Mouse (Mus musculus) liver, embryonic 14.5 days (tissue): ENCODE results near the gene Mcts1. TPM values are rescaled to one million over a fixed set of nuclear protein-coding genes. Genes with fewer than 3 reads are reported as not detected.

Experiments
- ATAC-seq: fragments of 200-750 bp; cut with Nextera tagmentation; 2 replicates; pipeline ENCODE4 v1.8.0; 2017; ENCODE audit warnings: moderate number of reproducible peaks, mild to moderate bottlenecking, moderate library complexity; ENCODE audit not compliant: insufficient read depth
- DNase-seq, 3 experiments: peaks; one replicate each; pipeline ENCODE4 v3.0.0-alpha.2; 2012 to 2013; ENCODE audit warnings: low read depth in 3 of 3, low spot score in 3 of 3
- H3K27ac ChIP-seq: fragments of 300-500 bp; sonication (generic); 2 replicates; pipeline ENCODE4 v1.5.1; 2014; ENCODE audit warnings: moderate library complexity, mild to moderate bottlenecking, control low read depth, inconsistent platforms
- H3K27me3 ChIP-seq: fragments of 300-500 bp; sonication (generic); 2 replicates; pipeline ENCODE4 v1.6.1; 2014; ENCODE audit warnings: mild to moderate bottlenecking, low read length, moderate library complexity; ENCODE audit not compliant: control insufficient read depth, insufficient read depth
- H3K36me3 ChIP-seq: fragments of 300-500 bp; sonication (generic); replicated peaks from 2 replicates; pipeline ENCODE4 v1.6.1; 2014; ENCODE audit warnings: low read depth; ENCODE audit not compliant: control insufficient read depth, insufficient read depth
- H3K4me1 ChIP-seq, 2 experiments: fragments of 200-500 bp in 1 of 2; fragments of 300-500 bp in 1 of 2; sonication (generic) in 1 of 2; replicated peaks; 2 replicates each; pipeline ENCODE4 v1.6.1; 2012 to 2014; ENCODE audit warnings: antibody characterized with exemption in 1 of 2, inconsistent platforms in 1 of 2, low read length in 1 of 2; ENCODE audit not compliant: control insufficient read depth in 2 of 2, insufficient read depth in 2 of 2
- H3K4me2 ChIP-seq: fragments of 300-500 bp; sonication (generic); 2 replicates; pipeline ENCODE4 v1.6.1; 2014; ENCODE audit warnings: low read depth, mild to moderate bottlenecking, control low read depth, moderate library complexity
- H3K4me3 ChIP-seq, 2 experiments: fragments of 200-500 bp in 1 of 2; fragments of 300-500 bp in 1 of 2; sonication (generic) in 1 of 2; 2 replicates each; pipeline ENCODE4 v1.5.1; 2012 to 2014; ENCODE audit warnings: low read depth in 2 of 2, low read length in 2 of 2, mild to moderate bottlenecking in 2 of 2, control low read depth in 1 of 2, inconsistent platforms in 1 of 2, moderate library complexity in 1 of 2; ENCODE audit not compliant: insufficient read depth in 1 of 2
- H3K9ac ChIP-seq: fragments of 300-500 bp; sonication (generic); replicated peaks from 2 replicates; pipeline ENCODE4 v1.6.1; 2014; ENCODE audit warnings: mild to moderate bottlenecking, control low read depth, moderate library complexity
- H3K9me3 ChIP-seq: fragments of 300-500 bp; sonication (generic); 2 replicates; pipeline ENCODE4 v1.6.1; 2016; ENCODE audit warnings: low read length, mixed read lengths; ENCODE audit not compliant: control insufficient read depth
- CTCF ChIP-seq: IDR thresholded peaks from 2 replicates; pipeline ENCODE4 v1.5.1; 2016; ENCODE audit warnings: antibody characterized with exemption, low read depth, control low read depth
- EP300 ChIP-seq: IDR thresholded peaks from 2 replicates; pipeline ENCODE4 v1.6.1; 2016; ENCODE audit warnings: antibody characterized with exemption, low read depth
- WGBS: fragments of 180-500 bp; shearing (Covaris S2); extraction: QIAGEN DNeasy Blood & Tissue Kit; methylation state at CpG from one replicate; pipeline ENCODE4 v1.1.7; 2014; ENCODE audit not compliant: insufficient replicate concordance; 5-methylcytosine and 5-hydroxymethylcytosine counted together
- polyA plus RNA-seq, 2 experiments: library from polyadenylated mRNA; depleted of rRNA in 1 of 2; stranded (reverse) in 1 of 2; unstranded in 1 of 2; fragments of >200 nt; fragmentation: Nextera tagmentation in 1 of 2; extraction: Ambion mirVana in 1 of 2; gene quantifications; 2 replicates each; pipeline versions ENCODE4 v1.2.1 to v1.2.3; 2012 to 2014

Gene Mcts1
- polyA plus RNA-seq, 2 experiments = 23.8 to 47.8 TPM

GRCm38 (mm10) chrX:38653181-38653580, 52.8 kb downstream of the Mcts1 start:
- H3K27ac ChIP-seq = no peak overlapping the region
- H3K36me3 ChIP-seq = no peaks in the 10 kb centered on the region
- ATAC-seq (no peak), DNase-seq (no peak)
- TF ChIP-seq EP300 (no peak), CTCF (peak; percentile 47)
- H3K9ac ChIP-seq = no peak overlapping the region
- no peak overlapping the region for H3K4me3 ChIP-seq
- no peaks in the 10 kb centered on the region for H3K4me1 ChIP-seq
- H3K4me2 ChIP-seq = no peak overlapping the region
- WGBS = 68% methylated on average over 1 of the region's 1 CpGs
- H3K27me3 ChIP-seq = no peaks in the 10 kb centered on the region
- H3K9me3 ChIP-seq = no peaks in the 10 kb centered on the region

- DNase-seq (no peak), ATAC-seq (no peak)
- H3K27ac ChIP-seq = no peak overlapping the region
- 63% methylated on average over 5 of the region's 5 CpGs for WGBS
- no peak overlapping the region for H3K4me3 ChIP-seq
- H3K9me3 ChIP-seq = no peaks in the 10 kb centered on the region
- H3K4me2 ChIP-seq = no peak overlapping the region
- no peaks in the 10 kb centered on the region for H3K27me3 ChIP-seq
- no peaks in the 10 kb centered on the region for H3K36me3 ChIP-seq
- no peaks in the 10 kb centered on the region for H3K4me1 ChIP-seq
- TF ChIP-seq CTCF = peak; percentile 67
- no peak for TF ChIP-seq EP300
- no peak overlapping the region for H3K9ac ChIP-seq
Measured at GRCm38 (mm10) chrX:38654681-38655080, 54.3 kb downstream of the Mcts1 start.

DNA sequence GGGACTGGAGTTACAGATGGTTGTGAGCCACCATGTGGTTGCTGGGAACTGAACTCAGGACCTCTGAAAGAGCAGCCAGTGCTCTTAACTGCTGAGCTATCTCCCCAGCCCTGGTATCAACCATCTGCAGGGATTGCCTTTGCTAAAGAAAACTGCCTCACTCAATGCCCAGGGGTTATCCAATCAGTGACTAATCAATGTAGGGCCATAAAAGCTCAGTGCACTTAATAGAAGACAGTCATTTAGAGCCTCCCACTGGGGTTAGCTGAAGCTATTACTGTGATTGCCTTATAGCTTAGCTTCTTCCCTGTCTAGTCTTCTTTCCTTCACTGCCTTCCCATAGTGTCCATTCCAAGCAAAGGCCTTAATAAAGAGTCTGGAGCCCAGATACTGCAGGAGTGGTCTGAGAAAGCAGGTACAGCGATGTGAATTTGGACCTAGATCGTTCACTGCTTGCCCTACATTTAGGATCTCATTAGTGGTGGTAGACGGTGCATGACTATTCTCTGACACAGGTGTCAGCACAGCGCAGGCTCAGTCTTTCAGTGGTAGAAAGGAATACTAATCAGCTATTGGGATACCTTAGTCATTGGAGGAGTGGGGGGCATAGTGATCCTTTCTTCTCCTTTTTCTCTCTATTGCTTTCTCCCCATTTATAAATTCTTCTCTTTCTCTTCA, 56.0 kb downstream of the Mcts1 start:
- Histone ChIP-seq H3K27me3 (no peaks in the 10 kb centered on the region), H3K36me3 (no peaks in the 10 kb centered on the region), H3K27ac (no peak overlapping the region), H3K9ac (no peak overlapping the region), H3K4me3 (no peak overlapping the region), H3K4me2 (no peak overlapping the region), H3K4me1 (no peaks in the 10 kb centered on the region), H3K9me3 (no peaks in the 10 kb centered on the region)
- TF ChIP-seq EP300 (no peak), CTCF (no peak)
- no peak for DNase-seq
- 54% methylated on average over 4 of the region's 4 CpGs for WGBS
- ATAC-seq = no peak

Other genes starting within 250 kb of the Mcts1 start
- gene Lamp2, start 144.1 kb upstream of the Mcts1 start, polyA plus RNA-seq (2012; rRNA removed) = 26.3 and 30.6 TPM in 2 replicates
- gene Lamp2, start 144.1 kb upstream of the Mcts1 start, polyA plus RNA-seq (2014; fragmentation: Nextera tagmentation; extraction: Ambion mirVana) = 77.2 and 79.2 TPM in 2 replicates
- gene Cul4b, start 24.4 kb upstream of the Mcts1 start, polyA plus RNA-seq (2012; rRNA removed) = 3.5 and 7.2 TPM in 2 replicates
- gene Cul4b, start 24.4 kb upstream of the Mcts1 start, polyA plus RNA-seq (2014; fragmentation: Nextera tagmentation; extraction: Ambion mirVana) = 12.9 and 13.3 TPM in 2 replicates
- 4.4 and 8.6 TPM in 2 replicates for gene C1galt1c1, start 34.5 kb downstream of the Mcts1 start, polyA plus RNA-seq (2012; rRNA removed)
- 14.0 and 16.9 TPM in 2 replicates for gene C1galt1c1, start 34.5 kb downstream of the Mcts1 start, polyA plus RNA-seq (2014; fragmentation: Nextera tagmentation; extraction: Ambion mirVana)
- gene 6030498E09Rik, start 172.1 kb downstream of the Mcts1 start, polyA plus RNA-seq (2012; rRNA removed) = 0.08 and 0.19 TPM in 2 replicates
- 0.08 TPM in 1 of 2 replicates, not detected in the other for gene 6030498E09Rik, start 172.1 kb downstream of the Mcts1 start, polyA plus RNA-seq (2014; fragmentation: Nextera tagmentation; extraction: Ambion mirVana)